Mouse (Mus musculus): ENCODE measurements around the gene Capn2.

- TF ChIP-seq GATA1 (IDR thresholded peaks at IDR 0.05; ENCODE audit: borderline replicate concordance, low read length) (no peak), FLI1 (IDR thresholded peaks at IDR 0.05; ENCODE audit: low read length) (no peak)
Measured at GRCm38 (mm10) chr1:182509110-182509797, 8.2 kb downstream of the Capn2 start.
